Mouse (Mus musculus): ENCODE data around the gene Sgip1. TPM values are rescaled to one million over a fixed set of nuclear protein-coding genes. Genes with fewer than 3 reads are reported as not detected.
A peak's percentile ranks its signal among the peaks of the same experiment; 100 is the strongest.

Sgip1 gene
- polyA plus RNA-seq, 1 experiment from 2014 or later, result 3.2 TPM

- peaks cover 4% of the 10 kb centered on the region; the same call in 1 of the 2 replicates for H3K27me3 ChIP-seq (ENCODE audit: control insufficient read depth, insufficient read depth, low read length)
- no peak overlapping the region for H3K4me3 ChIP-seq (ENCODE audit: low read depth, low read length)
- no peaks in the 10 kb centered on the region for H3K9me3 ChIP-seq (replicated peaks; ENCODE audit: control insufficient read depth, low read length)
- H3K27ac ChIP-seq (ENCODE audit: low read depth, low read length), result no peak overlapping the region
- H3K4me2 ChIP-seq, result peak overlapping the region; percentile 80
- H3K9ac ChIP-seq (ENCODE audit: low read depth, low read length), result no peak overlapping the region
- ATAC-seq (replicated peaks; ENCODE audit: insufficient number of reproducible peaks, low FRiP score, low TSS enrichment), result no peak
- H3K36me3 ChIP-seq (ENCODE audit: control insufficient read depth, insufficient read depth, low read length), result no peaks in the 10 kb centered on the region
- WGBS (ENCODE audit: insufficient replicate concordance), result 7% methylated on average over 16 of the region's 16 CpGs
- no peaks in the 10 kb centered on the region for H3K4me1 ChIP-seq (ENCODE audit: control insufficient read depth, insufficient read depth, low read length)
These were observed 236.8 kb downstream of the Sgip1 start for GRCm38 (mm10) chr4:102977778-102978321.

GRCm38 (mm10) chr4:102978440-102978839 lies 237.3 kb downstream of the Sgip1 start, which contains the start of gene Tctex1d1:
Gene Tctex1d1 (plus strand): TSS chr4:102978606.
- Histone ChIP-seq H3K9ac (ENCODE audit: low read depth, low read length) (0 out of 2 replicates have a peak within 1 kb of the TSS, but pooled peaks have one; percentile 35), H3K27ac (ENCODE audit: low read depth, low read length) (no peak within 1 kb of the TSS), H3K36me3 (ENCODE audit: control insufficient read depth, insufficient read depth, low read length) (no peaks in the 10 kb centered on the region), H3K9me3 (replicated peaks; ENCODE audit: control insufficient read depth, low read length) (no peaks in the 10 kb centered on the region), H3K4me1 (ENCODE audit: control insufficient read depth, insufficient read depth, low read length) (no peaks in the 10 kb centered on the region), H3K4me2 (peak within 1 kb of the TSS; percentile 80), H3K27me3 (ENCODE audit: control insufficient read depth, insufficient read depth, low read length) (peaks cover 4% of the 10 kb centered on the region; the same call in 1 of the 2 replicates), H3K4me3 (ENCODE audit: low read depth, low read length) (peak within 1 kb of the TSS; percentile 37)
- 1% methylated on average over 13 of the region's 13 CpGs for WGBS (ENCODE audit: insufficient replicate concordance)
- ATAC-seq (replicated peaks; ENCODE audit: insufficient number of reproducible peaks, low FRiP score, low TSS enrichment), result no peak

DNA sequence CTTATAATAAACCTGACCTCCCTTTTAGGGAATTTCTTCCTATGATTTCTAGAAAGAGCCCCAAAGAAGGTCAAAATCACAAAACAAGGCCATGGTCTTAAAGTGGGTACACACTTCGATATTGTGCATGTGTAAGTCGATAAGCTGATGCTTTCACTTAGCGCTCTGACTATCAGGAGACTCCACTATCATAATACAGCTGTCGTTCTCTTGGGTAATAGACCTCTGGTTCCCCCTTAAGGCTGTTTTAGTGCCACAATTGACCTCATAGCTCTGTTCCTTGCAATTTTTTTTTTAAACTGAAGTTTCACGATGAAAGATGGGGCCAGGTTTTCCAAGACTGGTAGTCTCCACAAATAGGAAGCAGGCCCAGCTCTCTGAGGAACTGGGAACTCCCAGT lies 238.3 kb downstream of the Sgip1 start:
- Histone ChIP-seq H3K4me1 (ENCODE audit: control insufficient read depth, insufficient read depth, low read length) (no peaks in the 10 kb centered on the region), H3K4me3 (ENCODE audit: low read depth, low read length) (peak overlapping the region; percentile 37; the same call in 1 of the 2 replicates), H3K36me3 (ENCODE audit: control insufficient read depth, insufficient read depth, low read length) (no peaks in the 10 kb centered on the region), H3K27me3 (ENCODE audit: control insufficient read depth, insufficient read depth, low read length) (peaks cover 4% of the 10 kb centered on the region; the same call in 1 of the 2 replicates), H3K9me3 (replicated peaks; ENCODE audit: control insufficient read depth, low read length) (no peaks in the 10 kb centered on the region), H3K4me2 (peak overlapping the region; percentile 80), H3K9ac (ENCODE audit: low read depth, low read length) (no peak overlapping the region), H3K27ac (ENCODE audit: low read depth, low read length) (no peak overlapping the region)
- no peak for ATAC-seq (replicated peaks; ENCODE audit: insufficient number of reproducible peaks, low FRiP score, low TSS enrichment)
- 36% methylated on average over 5 of the region's 5 CpGs for WGBS (ENCODE audit: insufficient replicate concordance)

DNA sequence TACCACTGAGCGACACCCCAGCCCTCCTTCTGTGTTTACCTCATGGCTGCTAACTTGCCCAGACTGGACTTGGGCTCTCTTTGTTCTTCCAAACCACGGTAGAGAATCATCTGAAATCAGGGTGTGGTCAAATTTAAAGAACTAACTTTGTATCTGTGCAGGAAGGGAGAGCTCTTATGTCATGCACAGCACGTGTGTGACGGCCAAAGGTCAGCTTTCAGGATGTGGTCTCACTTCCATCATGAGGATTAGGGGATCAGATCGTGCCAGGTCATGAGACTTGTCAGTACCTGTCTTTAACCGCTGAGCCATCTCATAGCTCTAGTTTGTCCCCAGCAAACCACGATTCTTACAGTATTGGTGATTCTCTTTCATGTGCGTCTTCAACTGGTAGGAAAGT lies 240.6 kb downstream of the Sgip1 start:
- Histone ChIP-seq H3K27me3 (ENCODE audit: control insufficient read depth, insufficient read depth, low read length) (peaks cover 2% of the 10 kb centered on the region; the same call in 1 of the 2 replicates), H3K4me3 (ENCODE audit: low read depth, low read length) (no peak overlapping the region), H3K9ac (ENCODE audit: low read depth, low read length) (no peak overlapping the region), H3K27ac (ENCODE audit: low read depth, low read length) (no peak overlapping the region), H3K36me3 (ENCODE audit: control insufficient read depth, insufficient read depth, low read length) (no peaks in the 10 kb centered on the region), H3K9me3 (replicated peaks; ENCODE audit: control insufficient read depth, low read length) (no peaks in the 10 kb centered on the region), H3K4me2 (no peak overlapping the region), H3K4me1 (ENCODE audit: control insufficient read depth, insufficient read depth, low read length) (no peaks in the 10 kb centered on the region)
- 80% methylated on average over 8 of the region's 8 CpGs for WGBS (ENCODE audit: insufficient replicate concordance)
- ATAC-seq (replicated peaks; ENCODE audit: insufficient number of reproducible peaks, low FRiP score, low TSS enrichment), result no peak

DNA sequence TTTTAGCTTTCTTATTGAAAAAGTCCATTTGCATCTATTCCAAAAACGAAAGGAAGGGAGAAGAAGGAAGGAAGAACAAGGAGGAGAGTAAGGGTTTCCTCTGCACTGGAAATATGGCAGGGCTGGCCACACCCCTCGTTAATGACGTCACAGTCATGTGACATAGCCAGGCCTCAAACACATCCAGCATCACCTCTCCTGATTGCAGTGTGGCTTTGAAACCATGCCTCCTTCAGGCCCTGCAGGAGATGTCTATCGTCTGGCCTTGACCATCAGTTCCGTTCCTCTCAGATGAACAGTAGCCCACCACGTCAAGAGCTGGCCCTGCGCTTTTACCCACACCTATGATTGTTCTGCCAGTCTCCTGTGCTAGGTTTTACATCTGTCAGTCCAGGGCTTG lies 245.1 kb downstream of the Sgip1 start:
- Histone ChIP-seq H3K9me3 (replicated peaks; ENCODE audit: control insufficient read depth, low read length) (no peaks in the 10 kb centered on the region), H3K9ac (ENCODE audit: low read depth, low read length) (no peak overlapping the region), H3K4me3 (ENCODE audit: low read depth, low read length) (no peak overlapping the region), H3K27me3 (ENCODE audit: control insufficient read depth, insufficient read depth, low read length) (no peaks in the 10 kb centered on the region), H3K4me2 (no peak overlapping the region), H3K27ac (ENCODE audit: low read depth, low read length) (no peak overlapping the region), H3K4me1 (ENCODE audit: control insufficient read depth, insufficient read depth, low read length) (no peaks in the 10 kb centered on the region), H3K36me3 (ENCODE audit: control insufficient read depth, insufficient read depth, low read length) (no peaks in the 10 kb centered on the region)
- 67% methylated on average over 7 of the region's 7 CpGs for WGBS (ENCODE audit: insufficient replicate concordance)
- no peak for ATAC-seq (replicated peaks; ENCODE audit: insufficient number of reproducible peaks, low FRiP score, low TSS enrichment)

GRCm38 (mm10) chr4:102986917-102987316 lies 245.8 kb downstream of the Sgip1 start:
- WGBS (ENCODE audit: insufficient replicate concordance), result 6% methylated on average over 2 of the region's 2 CpGs
- H3K4me3 ChIP-seq (ENCODE audit: low read depth, low read length), result no peak overlapping the region
- no peak overlapping the region for H3K27ac ChIP-seq (ENCODE audit: low read depth, low read length)
- no peaks in the 10 kb centered on the region for H3K9me3 ChIP-seq (replicated peaks; ENCODE audit: control insufficient read depth, low read length)
- no peaks in the 10 kb centered on the region for H3K27me3 ChIP-seq (ENCODE audit: control insufficient read depth, insufficient read depth, low read length)
- no peak for ATAC-seq (replicated peaks; ENCODE audit: insufficient number of reproducible peaks, low FRiP score, low TSS enrichment)
- H3K4me2 ChIP-seq, result no peak overlapping the region
- no peak overlapping the region for H3K9ac ChIP-seq (ENCODE audit: low read depth, low read length)
- no peaks in the 10 kb centered on the region for H3K36me3 ChIP-seq (ENCODE audit: control insufficient read depth, insufficient read depth, low read length)
- H3K4me1 ChIP-seq (ENCODE audit: control insufficient read depth, insufficient read depth, low read length), result no peaks in the 10 kb centered on the region

- no peak for ATAC-seq (replicated peaks; ENCODE audit: insufficient number of reproducible peaks, low FRiP score, low TSS enrichment)
- H3K4me2 ChIP-seq, result no peak overlapping the region
- 33% methylated on average over 4 of the region's 4 CpGs for WGBS (ENCODE audit: insufficient replicate concordance)
- no peaks in the 10 kb centered on the region for H3K27me3 ChIP-seq (ENCODE audit: control insufficient read depth, insufficient read depth, low read length)
- no peak overlapping the region for H3K9ac ChIP-seq (ENCODE audit: low read depth, low read length)
- no peaks in the 10 kb centered on the region for H3K4me1 ChIP-seq (ENCODE audit: control insufficient read depth, insufficient read depth, low read length)
- no peaks in the 10 kb centered on the region for H3K9me3 ChIP-seq (replicated peaks; ENCODE audit: control insufficient read depth, low read length)
- no peak overlapping the region for H3K27ac ChIP-seq (ENCODE audit: low read depth, low read length)
- H3K36me3 ChIP-seq (ENCODE audit: control insufficient read depth, insufficient read depth, low read length), result no peaks in the 10 kb centered on the region
- no peak overlapping the region for H3K4me3 ChIP-seq (ENCODE audit: low read depth, low read length)
These were observed 246.2 kb downstream of the Sgip1 start for GRCm38 (mm10) chr4:102987325-102987724.

DNA sequence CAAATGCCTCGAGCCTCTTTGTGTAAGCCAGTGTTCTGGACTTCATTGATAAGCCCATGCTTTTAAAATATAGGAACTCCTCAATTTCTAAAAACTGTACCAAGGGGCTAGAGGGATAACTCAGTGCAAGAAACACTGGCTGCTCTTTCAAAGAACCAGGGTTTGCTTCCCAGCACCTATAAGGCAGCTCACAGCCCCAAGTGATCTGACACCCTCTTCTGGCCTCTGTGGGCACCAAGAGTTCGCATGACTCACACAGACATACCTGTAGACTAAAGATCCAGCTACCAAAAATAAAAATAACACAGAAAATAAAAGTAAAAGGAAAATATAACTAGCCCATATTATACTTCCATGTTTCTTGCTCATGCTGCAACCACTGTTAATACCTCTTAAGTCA lies 246.7 kb downstream of the Sgip1 start:
- no peak for ATAC-seq (replicated peaks; ENCODE audit: insufficient number of reproducible peaks, low FRiP score, low TSS enrichment)
- Histone ChIP-seq H3K4me1 (ENCODE audit: control insufficient read depth, insufficient read depth, low read length) (no peaks in the 10 kb centered on the region), H3K36me3 (ENCODE audit: control insufficient read depth, insufficient read depth, low read length) (no peaks in the 10 kb centered on the region), H3K4me2 (no peak overlapping the region), H3K27ac (ENCODE audit: low read depth, low read length) (no peak overlapping the region), H3K27me3 (ENCODE audit: control insufficient read depth, insufficient read depth, low read length) (no peaks in the 10 kb centered on the region), H3K9me3 (replicated peaks; ENCODE audit: control insufficient read depth, low read length) (no peaks in the 10 kb centered on the region), H3K9ac (ENCODE audit: low read depth, low read length) (no peak overlapping the region), H3K4me3 (ENCODE audit: low read depth, low read length) (no peak overlapping the region)
- WGBS (ENCODE audit: insufficient replicate concordance), result 77% methylated on average over 2 of the region's 2 CpGs

- 60% methylated on average over 6 of the region's 6 CpGs for WGBS (ENCODE audit: insufficient replicate concordance)
- Histone ChIP-seq H3K9ac (ENCODE audit: low read depth, low read length) (no peak overlapping the region), H3K4me3 (ENCODE audit: low read depth, low read length) (no peak overlapping the region), H3K27ac (ENCODE audit: low read depth, low read length) (no peak overlapping the region), H3K27me3 (ENCODE audit: control insufficient read depth, insufficient read depth, low read length) (no peaks in the 10 kb centered on the region), H3K36me3 (ENCODE audit: control insufficient read depth, insufficient read depth, low read length) (no peaks in the 10 kb centered on the region), H3K4me2 (no peak overlapping the region), H3K4me1 (ENCODE audit: control insufficient read depth, insufficient read depth, low read length) (no peaks in the 10 kb centered on the region), H3K9me3 (replicated peaks; ENCODE audit: control insufficient read depth, low read length) (no peaks in the 10 kb centered on the region)
- ATAC-seq (replicated peaks; ENCODE audit: insufficient number of reproducible peaks, low FRiP score, low TSS enrichment), result no peak
These were observed 247.4 kb downstream of the Sgip1 start for GRCm38 (mm10) chr4:102988526-102988925.

Measured in heart, embryonic 11.5 days (tissue).